Mouse (Mus musculus) ES-E14 (cell line): ENCODE measurements at regions not wholly inside any gene's neighbourhood (a gene's known extent, or its start where the extent isn't known, plus 50 kb on each side); places are given as distances from the start of the nearest gene placed in this dataset.

Experiments used
- DNase-seq: peaks from one replicate; pipeline ENCODE4 v3.0.0-alpha.2; 2013; ENCODE audit warnings: low read depth, low spot score
- H3K27ac ChIP-seq: 2 replicates; pipeline ENCODE4 v1.5.1; 2012; ENCODE audit warnings: low read depth, mild to moderate bottlenecking, low read length, moderate library complexity, mixed read lengths; ENCODE audit not compliant: poor library complexity, insufficient read depth, severe bottlenecking
- H3K36me3 ChIP-seq: 2 replicates; pipeline ENCODE4 v1.6.1; 2012; ENCODE audit warnings: mild to moderate bottlenecking, low read length, moderate library complexity, mixed read lengths; ENCODE audit not compliant: control insufficient read depth, poor library complexity, insufficient read depth, severe bottlenecking
- H3K4me1 ChIP-seq, 2 experiments: fragments of 150-350 bp in 1 of 2; sonication (generic) in 1 of 2; 2 replicates each; pipeline ENCODE4 v1.6.1; 2012; ENCODE audit warnings: low read length in 2 of 2, mild to moderate bottlenecking in 1 of 2, mixed read lengths in 1 of 2; ENCODE audit not compliant: control insufficient read depth in 2 of 2, insufficient read depth in 2 of 2, poor library complexity in 1 of 2
- H3K4me3 ChIP-seq, 2 experiments: fragments of 150-350 bp in 1 of 2; sonication (generic) in 1 of 2; 2 replicates each; pipeline ENCODE4 v1.5.1; 2012; ENCODE audit warnings: low read length in 2 of 2, low read depth in 1 of 2, mild to moderate bottlenecking in 1 of 2, mixed read lengths in 1 of 2; ENCODE audit not compliant: insufficient read depth in 1 of 2, poor library complexity in 1 of 2, severe bottlenecking in 1 of 2
- H3K9ac ChIP-seq: 2 replicates; pipeline ENCODE4 v1.6.1; 2012; ENCODE audit warnings: low read depth, mild to moderate bottlenecking, low read length, mixed read lengths; ENCODE audit not compliant: poor library complexity, insufficient read depth, severe bottlenecking
- H3K9me3 ChIP-seq: fragments of 150-350 bp; sonication (generic); 2 replicates; pipeline ENCODE4 v1.6.1; 2012; ENCODE audit warnings: low read depth, mild to moderate bottlenecking, low read length; ENCODE audit not compliant: control insufficient read depth, insufficient read depth
- CHD2 ChIP-seq: IDR thresholded peaks from 2 replicates; pipeline ENCODE4 v1.6.1; 2014; ENCODE audit warnings: mild to moderate bottlenecking, low read depth, low read length, inconsistent platforms
- HCFC1 ChIP-seq: IDR thresholded peaks from 2 replicates; pipeline ENCODE4 v1.6.1; 2012; ENCODE audit warnings: low read length, inconsistent platforms, borderline replicate concordance; ENCODE audit not compliant: insufficient read depth
- MAFK ChIP-seq: IDR thresholded peaks from 2 replicates; pipeline ENCODE4 v1.6.1; 2014; ENCODE audit warnings: mild to moderate bottlenecking, low read depth, low read length, inconsistent platforms; ENCODE audit not compliant: insufficient read depth
- ZC3H11A ChIP-seq: IDR thresholded peaks from 2 replicates; pipeline ENCODE4 v1.6.1; 2012; ENCODE audit warnings: low read depth, mild to moderate bottlenecking, inconsistent platforms, low read length, borderline replicate concordance
- ZNF384 ChIP-seq: IDR thresholded peaks from 2 replicates; pipeline ENCODE4 v1.6.1; 2012; ENCODE audit warnings: low read depth, low read length, inconsistent platforms
- in situ Hi-C, 2 experiments: fragments of 600-800 bp; cut with MboI; formaldehyde crosslinking; loops; one replicate each; pipeline ENCODE4 v1.15.1; 2025; ENCODE audit warnings: low sequenced_read_pairs in 2 of 2, inconsistent platforms in 1 of 2; ENCODE audit not compliant: unreplicated experiment in 2 of 2

DNA sequence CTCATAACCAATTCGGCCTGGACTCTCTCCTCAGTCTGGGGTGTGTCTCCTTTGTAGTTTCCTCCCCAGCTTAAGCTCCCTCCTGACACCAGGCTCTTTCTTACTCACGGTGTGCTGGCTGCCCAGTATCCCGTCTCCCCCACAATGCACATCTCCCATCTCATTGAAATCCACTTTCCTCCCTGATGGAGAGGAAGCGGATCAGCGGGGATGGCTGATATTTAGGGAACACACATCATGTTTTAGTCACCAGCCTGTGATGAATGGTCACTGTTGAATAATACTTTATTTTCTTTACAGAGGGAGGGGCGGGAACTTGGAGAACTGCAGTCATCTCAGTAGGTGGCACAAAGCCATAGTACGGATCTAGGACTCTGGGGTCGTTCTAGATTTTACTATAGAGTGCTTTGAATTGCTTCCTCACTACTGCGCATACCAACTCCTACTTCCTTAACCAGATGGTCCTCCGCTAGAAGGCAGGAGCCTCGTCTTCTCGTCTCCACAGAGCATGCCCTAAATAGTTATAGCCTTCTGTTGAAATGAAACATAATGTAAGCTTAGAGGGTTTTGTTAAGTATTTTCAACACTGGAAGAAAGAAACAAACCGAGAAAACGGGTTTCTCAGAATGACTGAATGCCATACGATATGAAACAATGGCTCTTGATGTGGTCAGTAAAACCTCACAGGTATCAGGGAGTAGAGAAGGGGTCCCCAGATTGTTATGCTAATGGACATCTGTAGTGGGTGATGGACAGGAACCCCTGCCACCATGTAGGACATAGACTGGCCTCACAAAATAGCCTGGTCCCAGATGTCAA is 139.2 kb upstream of the Rap1b start:
- Histone ChIP-seq H3K4me3 (no peak overlapping the region), H3K36me3 (no peaks in the 10 kb centered on the region), H3K9me3 (no peaks in the 10 kb centered on the region), H3K4me1 (peaks cover 3 to 6% of the 10 kb centered on the region in 2 experiments; a peak in 2 of 4 replicates), H3K9ac (no peak overlapping the region), H3K27ac (no peak overlapping the region)
- DNase-seq: no peak
- TF ChIP-seq ZC3H11A: no peak
- TF ChIP-seq MAFK: no peak
- no peak for TF ChIP-seq HCFC1
- no peak for TF ChIP-seq CHD2
- TF ChIP-seq ZNF384: no peak
- in situ Hi-C loops: no loop called here

DNA sequence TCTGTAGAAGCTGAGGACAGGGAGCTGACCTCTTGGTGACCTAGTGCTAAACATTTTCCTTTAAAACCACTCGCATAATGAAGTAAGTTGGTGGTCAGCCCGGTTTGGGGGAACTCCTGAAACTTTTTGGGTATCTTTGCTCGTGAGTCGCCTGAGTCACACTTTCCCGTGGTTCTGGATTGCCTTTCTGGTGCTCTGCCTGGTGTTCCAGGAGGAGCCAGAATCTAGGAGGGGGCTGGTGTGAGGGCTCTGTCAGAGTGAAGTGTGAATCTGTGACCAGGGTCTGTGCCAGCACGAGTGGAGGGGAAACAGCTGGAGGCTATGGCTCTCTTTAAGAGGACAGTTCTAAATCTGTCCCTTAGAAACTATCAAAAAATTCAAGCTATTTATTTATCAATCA is 141.8 kb upstream of the Rap1b start:
- in situ Hi-C loops: no loop called here
- Histone ChIP-seq H3K9me3 (no peaks in the 10 kb centered on the region), H3K36me3 (no peaks in the 10 kb centered on the region), H3K4me1 (peaks cover 0 to 6% of the 10 kb centered on the region in 2 experiments; a peak in 2 of 4 replicates), H3K27ac (no peak overlapping the region), H3K9ac (no peak overlapping the region), H3K4me3 (no peak overlapping the region)
- no peak for TF ChIP-seq MAFK
- no peak for TF ChIP-seq HCFC1
- no peak for TF ChIP-seq ZC3H11A
- TF ChIP-seq ZNF384: no peak
- no peak for TF ChIP-seq CHD2
- no peak for DNase-seq

DNA sequence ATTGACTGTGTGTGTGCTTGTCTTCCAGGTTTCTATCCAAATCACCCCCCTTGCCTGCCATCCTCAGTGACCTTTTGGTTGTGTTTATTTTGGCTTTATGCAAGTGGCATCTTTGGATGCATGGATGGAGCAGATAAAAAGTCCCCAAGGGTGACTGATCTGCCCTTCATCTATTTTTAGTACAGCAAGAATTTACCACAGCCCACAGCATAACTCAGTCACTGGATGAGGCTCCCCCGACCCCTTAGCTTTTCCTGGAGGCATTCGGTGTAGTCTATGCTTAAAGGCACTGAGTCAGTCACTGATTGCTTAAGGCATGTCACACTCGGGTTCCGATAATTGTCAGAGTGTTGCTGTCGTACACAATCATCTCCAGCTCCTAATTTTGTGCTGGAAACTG is 142.2 kb upstream of the Rap1b start:
- Histone ChIP-seq H3K9ac (no peak overlapping the region), H3K27ac (no peak overlapping the region), H3K9me3 (no peaks in the 10 kb centered on the region), H3K36me3 (no peaks in the 10 kb centered on the region), H3K4me3 (no peak overlapping the region), H3K4me1 (peaks cover 0 to 6% of the 10 kb centered on the region in 2 experiments; a peak in 2 of 4 replicates)
- in situ Hi-C loops: no loop called here
- no peak for DNase-seq
- no peak for TF ChIP-seq MAFK
- no peak for TF ChIP-seq HCFC1
- no peak for TF ChIP-seq CHD2
- TF ChIP-seq ZC3H11A: no peak
- TF ChIP-seq ZNF384: no peak

DNA sequence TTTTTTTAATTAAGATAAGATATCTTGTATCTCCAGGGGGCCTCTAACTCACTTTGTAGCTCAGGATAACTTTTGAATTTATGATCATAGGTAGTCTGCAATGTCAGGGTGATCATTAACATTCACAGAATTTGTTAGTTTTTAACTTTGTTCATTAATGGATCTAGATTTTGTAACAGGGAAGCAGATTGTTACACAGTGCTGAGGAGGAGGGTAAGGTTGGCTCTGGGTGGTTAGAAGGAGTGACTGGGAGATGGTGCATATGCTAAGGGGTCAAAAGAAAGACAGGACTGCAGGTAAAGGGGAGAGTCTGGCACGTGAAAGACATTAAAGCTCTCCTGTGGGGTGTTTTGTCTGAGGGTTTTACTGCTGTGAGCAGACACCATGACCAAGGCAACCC is 145.3 kb upstream of the Rap1b start:
- TF ChIP-seq MAFK: no peak
- TF ChIP-seq HCFC1: no peak
- TF ChIP-seq CHD2: no peak
- TF ChIP-seq ZC3H11A: no peak
- no peak for TF ChIP-seq ZNF384
- H3K4me1 ChIP-seq: peaks cover 0 to 2% of the 10 kb centered on the region in 2 experiments; a peak in 1 of 4 replicates
- no peaks in the 10 kb centered on the region for H3K36me3 ChIP-seq
- H3K27ac ChIP-seq: no peak overlapping the region
- H3K4me3 ChIP-seq: no peak overlapping the region
- no peak for DNase-seq
- no peak overlapping the region for H3K9ac ChIP-seq
- in situ Hi-C loops: no loop called here
- no peaks in the 10 kb centered on the region for H3K9me3 ChIP-seq
